Mouse (Mus musculus): Measurements from ENCODE around the gene A430005L14Rik. TPM values are rescaled to one million over a fixed set of nuclear protein-coding genes. Genes with fewer than 3 reads are reported as not detected.
A peak's percentile ranks its signal among the peaks of the same experiment; 100 is the strongest.

Gene A430005L14Rik
- polyA plus RNA-seq, 1 experiment from 2014 or later = 56.1 TPM

GRCm38 (mm10) chr4:153950372-153950771, 6.7 kb upstream of the A430005L14Rik start:
- Histone ChIP-seq H3K27me3 (ENCODE audit: insufficient read depth, low read length) (0 out of 2 replicates have a peak, but pooled peaks cover 2% of the 10 kb centered on the region), H3K9ac (replicated peaks) (no peak overlapping the region), H3K27ac (ENCODE audit: low read depth) (no peak overlapping the region), H3K4me2 (ENCODE audit: low read depth, low read length) (no peak overlapping the region), H3K4me1 (ENCODE audit: insufficient read depth) (no peaks in the 10 kb centered on the region), H3K36me3 (replicated peaks; ENCODE audit: insufficient read depth, low read length) (no peaks in the 10 kb centered on the region), H3K4me3 (ENCODE audit: low read depth, low read length) (no peak overlapping the region), H3K9me3 (ENCODE audit: low read length) (no peaks in the 10 kb centered on the region)
- ATAC-seq (no peak), DNase-seq (no peak)
- 55% methylated on average over 2 of the region's 2 CpGs for WGBS (ENCODE audit: insufficient replicate concordance)
- TF ChIP-seq CTCF (IDR thresholded peaks at IDR 0.05; ENCODE audit: low read depth) (no peak), EP300 (IDR thresholded peaks at IDR 0.05; ENCODE audit: low read depth) (no peak)

DNA sequence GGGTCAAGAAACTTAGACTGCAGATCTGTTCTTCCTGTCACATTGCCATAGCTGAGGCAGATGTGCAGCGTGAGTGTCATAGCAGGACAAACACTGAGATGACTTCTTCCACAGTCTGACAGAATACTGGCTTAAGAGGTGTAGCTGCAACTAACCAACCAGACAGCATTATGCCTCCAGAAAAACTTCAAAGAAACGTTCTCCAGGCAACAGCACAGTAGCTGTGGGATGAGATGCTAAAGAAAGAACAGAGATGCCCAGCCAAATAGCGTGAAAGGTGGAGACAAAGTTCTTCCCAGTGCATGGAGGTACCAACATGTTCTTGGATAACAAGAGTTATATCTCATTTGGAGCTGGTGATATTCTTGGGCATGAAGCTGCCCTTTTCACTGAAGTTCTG, 5.9 kb upstream of the A430005L14Rik start:
- WGBS (ENCODE audit: insufficient replicate concordance) = 63% methylated on average over 3 of the region's 3 CpGs
- Histone ChIP-seq H3K27me3 (ENCODE audit: insufficient read depth, low read length) (0 out of 2 replicates have a peak, but pooled peaks cover 2% of the 10 kb centered on the region), H3K9ac (replicated peaks) (no peak overlapping the region), H3K36me3 (replicated peaks; ENCODE audit: insufficient read depth, low read length) (no peaks in the 10 kb centered on the region), H3K4me2 (ENCODE audit: low read depth, low read length) (no peak overlapping the region), H3K4me3 (ENCODE audit: low read depth, low read length) (no peak overlapping the region), H3K27ac (ENCODE audit: low read depth) (no peak overlapping the region), H3K4me1 (ENCODE audit: insufficient read depth) (no peaks in the 10 kb centered on the region), H3K9me3 (ENCODE audit: low read length) (no peaks in the 10 kb centered on the region)
- TF ChIP-seq EP300 (IDR thresholded peaks at IDR 0.05; ENCODE audit: low read depth) (no peak), CTCF (IDR thresholded peaks at IDR 0.05; ENCODE audit: low read depth) (no peak)
- ATAC-seq (no peak), DNase-seq (no peak)

- Histone ChIP-seq H3K4me3 (ENCODE audit: low read depth, low read length) (no peak overlapping the region), H3K27ac (ENCODE audit: low read depth) (no peak overlapping the region), H3K27me3 (ENCODE audit: insufficient read depth, low read length) (no peaks in the 10 kb centered on the region), H3K9me3 (ENCODE audit: low read length) (no peaks in the 10 kb centered on the region), H3K4me2 (ENCODE audit: low read depth, low read length) (no peak overlapping the region), H3K9ac (replicated peaks) (no peak overlapping the region), H3K4me1 (ENCODE audit: insufficient read depth) (peaks cover 5% of the 10 kb centered on the region), H3K36me3 (replicated peaks; ENCODE audit: insufficient read depth, low read length) (no peaks in the 10 kb centered on the region)
- WGBS (ENCODE audit: insufficient replicate concordance) = 57% methylated on average over 5 of the region's 5 CpGs
- DNase-seq = no peak
- TF ChIP-seq EP300 (IDR thresholded peaks at IDR 0.05; ENCODE audit: low read depth) (no peak), CTCF (IDR thresholded peaks at IDR 0.05; ENCODE audit: low read depth) (no peak)
- ATAC-seq = no peak
Measured at GRCm38 (mm10) chr4:153951692-153952091, 5.3 kb upstream of the A430005L14Rik start.

GRCm38 (mm10) chr4:153955651-153956050, 1.4 kb upstream of the A430005L14Rik start:
- ATAC-seq (no peak), DNase-seq (no peak)
- Histone ChIP-seq H3K27me3 (ENCODE audit: insufficient read depth, low read length) (no peaks in the 10 kb centered on the region), H3K9me3 (ENCODE audit: low read length) (no peaks in the 10 kb centered on the region), H3K9ac (replicated peaks) (no peak overlapping the region), H3K27ac (ENCODE audit: low read depth) (no peak overlapping the region), H3K36me3 (replicated peaks; ENCODE audit: insufficient read depth, low read length) (peaks cover 7% of the 10 kb centered on the region), H3K4me3 (ENCODE audit: low read depth, low read length) (no peak overlapping the region), H3K4me2 (ENCODE audit: low read depth, low read length) (no peak overlapping the region), H3K4me1 (ENCODE audit: insufficient read depth) (peaks cover 18% of the 10 kb centered on the region)
- TF ChIP-seq CTCF (IDR thresholded peaks at IDR 0.05; ENCODE audit: low read depth) (no peak), EP300 (IDR thresholded peaks at IDR 0.05; ENCODE audit: low read depth) (no peak)
- 77% methylated on average over 8 of the region's 8 CpGs for WGBS (ENCODE audit: insufficient replicate concordance)

- peaks cover 24% of the 10 kb centered on the region for H3K36me3 ChIP-seq (replicated peaks; ENCODE audit: insufficient read depth, low read length)
- H3K9ac ChIP-seq (replicated peaks) = peak overlapping the region; percentile 89
- TF ChIP-seq CTCF (IDR thresholded peaks at IDR 0.05; ENCODE audit: low read depth) (no peak), EP300 (IDR thresholded peaks at IDR 0.05; ENCODE audit: low read depth) (no peak)
- H3K4me1 ChIP-seq (ENCODE audit: insufficient read depth) = peaks cover 18% of the 10 kb centered on the region
- under 1% methylated on average over 31 of the region's 37 CpGs for WGBS (ENCODE audit: insufficient replicate concordance)
- H3K27me3 ChIP-seq (ENCODE audit: insufficient read depth, low read length) = no peaks in the 10 kb centered on the region
- H3K4me3 ChIP-seq (ENCODE audit: low read depth, low read length) = peak overlapping the region; percentile 78
- H3K9me3 ChIP-seq (ENCODE audit: low read length) = no peaks in the 10 kb centered on the region
- peak; percentile 67 for DNase-seq
- peak overlapping the region; percentile 97 for H3K27ac ChIP-seq (ENCODE audit: low read depth)
- peak; percentile 72 for ATAC-seq
- H3K4me2 ChIP-seq (ENCODE audit: low read depth, low read length) = peak overlapping the region; percentile 91
Measured at GRCm38 (mm10) chr4:153957444-153958250, 610 bp downstream of the A430005L14Rik start.

DNA sequence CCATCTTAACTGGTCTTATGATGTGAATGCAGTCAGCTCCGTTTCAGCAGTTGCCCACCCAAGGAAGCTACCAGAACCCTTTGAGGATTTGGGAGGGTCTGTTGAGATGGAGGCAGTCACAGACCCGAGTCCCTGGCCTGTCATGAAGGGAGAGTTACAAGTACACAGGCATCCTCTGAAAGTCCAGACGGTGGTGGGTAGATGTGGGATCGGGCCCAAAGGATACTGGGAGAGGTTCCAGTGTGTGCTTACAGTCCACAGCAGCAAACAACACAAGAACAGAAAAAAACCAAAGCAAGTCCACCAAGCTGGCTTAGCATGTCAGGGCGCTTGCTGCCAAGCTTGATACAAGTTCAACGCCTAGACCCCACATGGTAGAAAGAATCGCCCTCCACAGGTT, 5.6 kb downstream of the A430005L14Rik start:
- no peak for ATAC-seq
- WGBS (ENCODE audit: insufficient replicate concordance) = 80% methylated on average over 7 of the region's 7 CpGs
- Histone ChIP-seq H3K9ac (replicated peaks) (no peak overlapping the region), H3K36me3 (replicated peaks; ENCODE audit: insufficient read depth, low read length) (peaks cover 34% of the 10 kb centered on the region), H3K27ac (ENCODE audit: low read depth) (no peak overlapping the region), H3K4me2 (ENCODE audit: low read depth, low read length) (no peak overlapping the region), H3K4me1 (ENCODE audit: insufficient read depth) (peaks cover 11% of the 10 kb centered on the region), H3K4me3 (ENCODE audit: low read depth, low read length) (no peak overlapping the region), H3K9me3 (ENCODE audit: low read length) (no peaks in the 10 kb centered on the region), H3K27me3 (ENCODE audit: insufficient read depth, low read length) (no peaks in the 10 kb centered on the region)
- DNase-seq = no peak
- TF ChIP-seq EP300 (IDR thresholded peaks at IDR 0.05; ENCODE audit: low read depth) = no peak
- no peak for TF ChIP-seq CTCF (IDR thresholded peaks at IDR 0.05; ENCODE audit: low read depth)

Data from liver, postnatal 0 days (tissue).